Mouse (Mus musculus) brain, embryonic 14.5 days (tissue): ENCODE measurements around the gene Irf3. TPM values are rescaled to one million over a fixed set of nuclear protein-coding genes. Genes with fewer than 3 reads are reported as not detected.

Source experiments
- DNase-seq: peaks from one replicate; pipeline ENCODE4 v3.0.0-alpha.2; 2011; ENCODE audit warnings: low read depth
- CTCF ChIP-seq: fragments of 200-500 bp; IDR thresholded peaks from 2 replicates; pipeline ENCODE4 v1.5.1; 2012; ENCODE audit warnings: inconsistent platforms, mild to moderate bottlenecking, moderate library complexity, borderline replicate concordance; ENCODE audit not compliant: insufficient read depth, insufficient read length; ENCODE audit errors: extremely low read depth
- POLR2A ChIP-seq: fragments of 200-500 bp; IDR thresholded peaks from 2 replicates; pipeline ENCODE4 v1.6.1; 2012; ENCODE audit warnings: mild to moderate bottlenecking, inconsistent platforms, borderline replicate concordance; ENCODE audit not compliant: poor library complexity, insufficient read depth, insufficient read length, severe bottlenecking; ENCODE audit errors: extremely low read depth
- polyA plus RNA-seq: library from polyadenylated mRNA; depleted of rRNA; stranded (reverse); fragments of >200 nt; gene quantifications from 2 replicates; pipeline ENCODE4 v1.2.3, GENCODE M21; 2012

Gene Irf3
- polyA plus RNA-seq, 1 experiment = 84.4 TPM

DNA sequence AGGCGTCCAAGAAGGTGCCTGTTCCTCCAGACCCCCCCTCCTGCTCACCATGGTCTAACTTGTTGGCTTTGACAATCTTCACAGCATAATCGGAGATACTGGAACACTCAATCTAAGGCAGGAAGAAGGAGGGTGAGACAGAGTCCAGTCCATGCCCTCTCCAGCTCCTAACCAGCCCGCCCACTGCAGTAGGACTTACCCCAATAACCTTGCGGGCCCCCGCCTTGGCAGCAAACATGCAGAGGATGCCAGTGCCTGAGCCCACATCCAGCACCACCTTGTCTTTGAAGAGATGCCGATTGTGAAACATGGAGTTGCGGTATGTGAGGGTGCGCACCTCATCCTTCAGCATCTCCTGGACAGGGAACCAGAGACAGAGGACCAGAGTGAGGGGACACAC is 15.9 kb upstream of the Irf3 start:
- TF ChIP-seq CTCF (no peak), POLR2A (no peak)
- DNase-seq = no peak

DNA sequence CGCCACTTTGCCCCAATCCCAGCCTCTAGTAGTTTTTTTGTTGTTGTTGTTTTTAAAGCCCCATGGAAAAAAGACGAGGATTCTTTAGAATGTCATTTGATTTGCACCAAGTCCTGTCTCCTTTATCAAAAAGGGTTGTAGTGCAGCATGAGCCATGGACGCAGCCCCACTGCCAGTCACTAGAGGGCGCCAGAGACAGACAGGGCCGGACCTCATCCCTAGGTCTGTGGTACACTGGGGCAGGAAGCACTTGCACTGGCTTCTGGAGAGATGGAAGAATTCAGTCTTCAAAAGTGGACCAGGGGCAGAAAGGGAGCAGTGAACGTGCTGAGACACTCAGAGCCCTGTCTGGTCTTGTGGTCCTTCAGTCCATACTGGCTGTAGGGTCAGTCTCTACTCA is 14.4 kb upstream of the Irf3 start:
- TF ChIP-seq CTCF (peak; percentile 99), POLR2A (no peak)
- DNase-seq = peak; percentile 83

DNA sequence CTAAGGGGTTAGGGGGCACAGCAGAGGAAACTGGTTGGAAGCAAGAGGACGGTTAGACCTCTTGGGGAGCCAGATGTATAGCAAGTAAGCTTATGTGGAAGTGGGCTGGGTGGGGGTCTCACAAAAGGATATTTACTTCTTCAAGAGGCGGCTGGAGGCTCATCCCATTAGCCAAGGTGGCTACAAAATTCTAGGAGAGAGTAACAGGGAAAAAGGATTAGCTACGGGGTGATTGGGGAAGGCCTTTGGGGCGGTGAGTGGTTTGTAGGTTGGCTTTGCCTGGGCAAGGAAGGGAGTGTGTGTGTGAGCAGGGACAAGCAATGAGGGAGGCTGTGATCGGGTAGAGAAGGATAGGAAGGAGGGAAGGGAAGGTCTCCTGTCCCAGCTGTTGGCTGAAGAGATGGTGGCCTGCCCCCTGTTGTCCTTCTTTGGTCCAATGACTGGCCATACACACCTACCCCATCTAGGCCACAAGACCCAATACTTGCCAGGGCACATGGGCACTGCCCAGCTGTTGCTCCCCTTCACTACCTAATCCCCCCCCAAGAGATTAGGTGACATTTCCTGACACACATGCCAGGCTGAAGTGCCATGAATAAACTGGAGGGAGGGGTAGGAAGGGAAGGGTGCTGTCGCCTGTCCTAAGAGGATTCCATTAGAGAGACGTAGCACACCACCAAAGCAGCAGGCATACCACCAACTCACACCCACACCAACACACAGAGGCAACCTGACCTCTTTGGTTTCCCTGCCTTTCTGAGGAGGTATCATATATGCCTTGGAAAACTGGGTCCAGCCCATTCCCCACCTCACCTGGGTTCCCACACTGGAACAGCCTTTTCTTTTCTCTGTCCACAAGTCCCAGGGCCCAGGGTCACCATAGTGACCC is 13.3 kb upstream of the Irf3 start:
- TF ChIP-seq CTCF (no peak), POLR2A (no peak)
- no peak for DNase-seq

DNA sequence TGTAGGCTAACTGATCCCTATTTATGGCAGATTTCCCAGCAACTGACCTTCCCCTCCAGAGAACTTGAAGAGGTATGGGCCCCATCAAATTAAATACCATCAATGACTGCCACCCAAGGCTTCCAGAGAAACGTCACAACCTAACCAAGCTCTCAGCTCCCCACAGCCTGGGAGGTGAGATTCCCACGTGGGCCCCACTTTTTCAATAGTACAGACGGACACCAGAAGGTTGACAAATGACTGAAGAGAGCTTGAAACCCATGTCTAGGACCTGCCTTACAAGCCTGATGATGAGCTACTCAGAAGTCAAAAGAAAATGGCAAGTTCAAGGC is 12.6 kb upstream of the Irf3 start:
- TF ChIP-seq CTCF = no peak
- no peak for TF ChIP-seq POLR2A
- no peak for DNase-seq

DNA sequence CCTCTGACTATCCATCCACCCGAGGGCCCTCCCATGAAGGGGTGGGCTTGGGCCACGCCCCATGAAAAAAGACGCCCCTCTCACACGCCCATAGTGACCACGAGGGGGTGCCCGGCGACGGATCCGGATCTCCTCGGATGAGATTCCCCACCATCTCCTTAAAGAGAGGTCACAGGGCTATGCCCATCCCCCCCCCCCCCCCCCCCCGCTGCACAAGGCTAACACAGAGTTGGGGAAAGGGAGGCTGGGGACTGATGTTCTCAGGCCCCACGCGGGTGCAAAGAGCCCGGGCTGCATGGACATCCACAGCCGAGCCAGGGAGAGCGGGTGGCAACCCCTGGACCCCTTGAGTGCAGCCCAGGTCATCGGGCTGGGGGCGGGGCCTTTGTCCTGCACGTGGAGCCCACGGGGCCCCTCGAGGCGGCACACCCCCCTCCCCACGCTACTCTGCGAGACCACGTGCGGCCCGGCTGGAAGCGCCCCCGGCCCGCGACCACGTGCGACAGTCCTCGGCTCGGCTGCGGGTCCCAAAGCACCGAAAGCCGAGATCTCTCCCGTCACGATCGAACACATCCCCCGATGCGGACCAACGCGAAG is 11.8 kb upstream of the Irf3 start:
- DNase-seq = peak; percentile 81
- TF ChIP-seq POLR2A (no peak), CTCF (peak; percentile 47; the same call in 1 of the 2 replicates)

DNA sequence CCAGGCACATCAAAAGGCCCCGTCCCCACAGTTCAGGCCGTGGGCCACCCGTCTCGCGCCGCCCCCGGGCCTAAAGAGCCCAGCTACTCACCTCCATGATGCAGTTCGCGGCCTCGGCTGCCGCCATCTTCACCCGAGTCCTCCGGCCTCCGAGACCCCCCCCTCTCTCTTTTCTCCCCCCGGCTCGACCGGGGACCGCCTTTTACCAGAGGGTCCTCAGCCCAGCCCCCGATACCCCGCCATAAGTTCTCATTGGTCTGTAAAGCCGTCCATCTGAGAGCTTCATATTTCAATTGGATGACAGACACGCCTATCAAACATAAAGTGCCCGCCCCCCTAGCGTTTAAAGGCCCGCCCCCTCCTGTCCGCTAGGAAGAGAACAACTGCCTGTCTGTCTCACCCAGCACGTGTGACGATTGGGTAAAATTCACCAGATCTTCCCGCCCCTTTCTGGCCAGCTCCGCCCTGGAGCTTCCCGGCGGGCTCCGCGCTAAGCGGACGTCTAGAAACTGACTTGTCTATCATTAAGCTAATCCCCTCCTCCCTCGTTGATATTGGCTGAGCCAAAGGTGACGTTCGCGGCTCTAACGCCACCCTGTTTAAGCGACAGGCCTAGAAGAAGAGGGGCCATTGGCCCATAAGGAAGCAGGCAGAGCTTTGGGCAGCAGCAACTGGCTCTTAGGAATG is 11.1 kb upstream of the Irf3 start, which contains the start of gene Prmt1:
Gene Prmt1, minus strand, starts transcription at position 377 of the 687 bp plus-strand sequence.
- DNase-seq = peak; percentile 100
- TF ChIP-seq POLR2A (peak; percentile 86; the same call in 1 of the 2 replicates), CTCF (no peak)

DNA sequence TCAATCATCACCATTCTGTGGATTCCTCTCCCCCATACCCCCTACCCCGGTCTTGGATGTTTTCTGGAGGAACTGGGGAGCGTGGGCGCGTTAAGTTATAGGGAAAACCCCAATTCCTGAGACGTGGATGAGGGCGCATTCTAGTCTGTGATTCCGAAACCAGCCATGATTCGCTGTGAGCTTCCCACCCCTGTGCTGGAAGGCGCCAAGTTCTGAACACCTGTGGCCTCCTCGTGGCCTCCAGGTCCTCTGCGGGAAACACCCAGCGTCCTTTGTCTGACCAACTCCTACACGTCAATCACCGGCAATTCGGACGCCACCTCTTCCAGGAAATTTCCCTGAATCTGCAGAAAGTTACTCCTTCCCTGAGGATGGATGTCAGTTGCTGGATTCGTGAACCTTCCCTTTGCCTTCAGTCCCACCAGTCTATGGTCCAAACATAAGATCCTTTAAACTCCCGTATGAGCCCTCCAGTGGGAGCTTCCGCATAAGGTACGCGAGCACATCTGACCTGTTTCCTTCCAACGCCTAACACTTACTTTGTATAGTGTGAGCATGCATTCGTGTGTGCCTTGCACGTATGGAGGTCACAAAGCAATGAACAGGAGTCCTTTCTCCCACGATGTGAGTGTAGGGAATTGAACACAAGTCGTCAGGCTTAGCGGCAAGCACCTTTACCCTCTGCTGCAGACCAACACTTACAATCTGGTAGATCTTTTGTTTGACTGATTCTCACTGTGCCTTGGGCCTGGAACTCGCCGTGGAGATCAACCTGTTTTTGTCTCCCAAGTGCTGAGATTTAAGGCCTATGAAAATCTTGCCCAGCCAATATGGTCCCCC is 10.3 kb upstream of the Irf3 start:
- TF ChIP-seq CTCF (no peak), POLR2A (peak; percentile 41; the same call in 1 of the 2 replicates)
- no peak for DNase-seq

DNA sequence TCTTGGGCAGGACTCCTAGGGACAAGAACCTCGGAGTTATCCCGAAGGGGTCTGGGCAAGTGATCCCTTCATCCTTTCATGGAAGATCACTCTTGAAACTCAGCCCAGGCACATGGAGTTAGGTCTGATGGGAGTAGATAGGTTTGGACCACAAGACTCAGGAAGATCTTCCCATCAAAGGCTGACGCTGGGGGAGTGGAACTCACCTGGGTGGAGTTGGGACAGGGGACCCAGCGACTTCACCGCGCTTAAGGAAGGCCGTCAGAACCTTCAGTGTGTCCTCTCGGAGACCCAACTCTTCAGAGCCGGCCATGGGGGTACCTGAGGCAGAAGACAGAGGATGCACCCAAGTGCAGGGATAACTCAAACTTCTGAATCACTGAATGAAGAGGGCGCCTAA is 776 bp upstream of the Irf3 start:
- TF ChIP-seq CTCF = no peak
- TF ChIP-seq POLR2A = no peak
- no peak for DNase-seq

DNA sequence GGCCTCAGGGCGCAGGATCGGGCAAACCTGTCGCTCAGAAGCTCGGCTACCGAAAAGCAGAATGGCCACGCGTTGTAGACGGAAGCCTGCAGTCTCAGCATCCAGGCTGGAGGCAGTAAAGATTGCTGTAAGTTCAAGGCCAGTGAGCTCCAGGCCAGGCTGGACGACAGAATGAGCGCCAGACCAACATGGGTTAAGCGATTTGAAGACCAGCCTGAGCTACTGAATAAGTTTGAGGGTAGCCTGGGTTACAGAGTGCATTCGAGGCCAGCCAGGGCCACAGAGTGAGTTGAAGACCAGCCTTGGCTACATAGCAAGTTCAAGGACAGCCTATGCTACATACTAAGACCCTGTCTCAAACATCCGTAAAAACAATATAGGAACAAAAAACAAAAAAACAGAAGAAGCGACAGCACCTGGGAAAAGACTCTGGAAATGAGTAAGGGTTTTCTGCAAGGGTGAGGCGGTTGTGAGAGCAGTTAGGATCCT is 536 bp downstream of the Irf3 start:
- DNase-seq = no peak
- TF ChIP-seq POLR2A = no peak
- TF ChIP-seq CTCF = no peak

DNA sequence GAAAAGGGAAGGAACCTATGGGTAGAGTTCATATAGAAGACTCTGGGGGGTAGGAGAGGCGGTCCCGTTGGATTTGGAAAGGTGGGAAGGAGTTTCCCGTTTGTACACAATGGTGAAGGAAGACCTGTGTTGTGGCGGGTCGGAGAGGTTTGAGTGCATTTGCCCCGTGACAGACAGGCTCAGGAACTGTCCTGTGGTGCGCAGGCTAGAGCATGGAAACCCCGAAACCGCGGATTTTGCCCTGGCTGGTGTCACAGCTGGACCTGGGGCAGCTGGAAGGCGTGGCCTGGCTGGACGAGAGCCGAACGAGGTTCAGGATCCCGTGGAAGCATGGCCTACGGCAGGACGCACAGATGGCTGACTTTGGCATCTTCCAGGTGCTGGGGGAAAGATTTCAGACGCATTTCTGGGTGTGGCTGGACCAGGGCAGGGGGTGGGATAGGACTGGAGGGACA is 1.1 kb downstream of the Irf3 start, which contains the start of gene Bcl2l12:
Gene Bcl2l12, minus strand, starts transcription at position 212 of the 455 bp plus-strand sequence.
- DNase-seq = peak; percentile 43
- TF ChIP-seq POLR2A (no peak), CTCF (no peak)

DNA sequence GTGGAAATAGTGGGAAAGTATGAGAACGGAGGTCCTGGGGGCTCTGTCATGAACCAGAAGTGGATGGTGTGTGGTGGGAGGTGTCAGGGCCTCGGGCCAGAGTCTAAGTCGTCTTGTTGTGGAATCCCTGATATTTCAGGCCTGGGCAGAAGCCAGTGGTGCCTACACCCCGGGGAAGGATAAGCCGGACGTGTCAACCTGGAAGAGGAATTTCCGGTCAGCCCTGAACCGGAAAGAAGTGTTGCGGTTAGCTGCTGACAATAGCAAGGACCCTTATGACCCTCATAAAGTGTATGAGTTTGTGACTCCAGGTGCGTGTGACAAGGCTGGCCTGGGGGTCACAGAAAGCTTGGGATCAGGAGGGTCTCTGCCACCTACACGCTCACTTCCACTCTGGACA is 2.3 kb downstream of the Irf3 start:
- DNase-seq = no peak
- no peak for TF ChIP-seq POLR2A
- TF ChIP-seq CTCF = no peak
